Mouse (Mus musculus): ENCODE data around the gene AC141477.1. TPM values are rescaled to one million over a fixed set of nuclear protein-coding genes. Genes with fewer than 3 reads are reported as not detected.

Gene AC141477.1
- polyA plus RNA-seq, 1 experiment from 2014 or later = not detected

- Histone ChIP-seq H3K4me1 (replicated peaks; ENCODE audit: control insufficient read depth, insufficient read depth, low read length) (no peaks in the 10 kb centered on the region), H3K36me3 (ENCODE audit: control insufficient read depth, insufficient read depth, low read length) (peaks cover 65% of the 10 kb centered on the region), H3K4me3 (ENCODE audit: low read length) (no peak overlapping the region), H3K4me2 (ENCODE audit: low read depth, low read length) (no peak overlapping the region), H3K27me3 (ENCODE audit: control insufficient read depth, insufficient read depth, low read depth, low read length) (no peaks in the 10 kb centered on the region), H3K9me3 (ENCODE audit: control insufficient read depth, low read length) (no peaks in the 10 kb centered on the region), H3K9ac (ENCODE audit: low read length) (no peak overlapping the region), H3K27ac (ENCODE audit: low read length) (no peak overlapping the region)
- ATAC-seq (ENCODE audit: low read depth) = no peak
- WGBS = 81% methylated on average over 11 of the region's 11 CpGs
Measured at GRCm38 (mm10) chr10:76433925-76434324, 6.3 kb downstream of the AC141477.1 start.

- Histone ChIP-seq H3K4me3 (ENCODE audit: low read length) (no peak overlapping the region), H3K9me3 (ENCODE audit: control insufficient read depth, low read length) (no peaks in the 10 kb centered on the region), H3K27ac (ENCODE audit: low read length) (no peak overlapping the region), H3K9ac (ENCODE audit: low read length) (no peak overlapping the region), H3K27me3 (ENCODE audit: control insufficient read depth, insufficient read depth, low read depth, low read length) (no peaks in the 10 kb centered on the region), H3K36me3 (ENCODE audit: control insufficient read depth, insufficient read depth, low read length) (peaks cover 62% of the 10 kb centered on the region), H3K4me2 (ENCODE audit: low read depth, low read length) (no peak overlapping the region), H3K4me1 (replicated peaks; ENCODE audit: control insufficient read depth, insufficient read depth, low read length) (no peaks in the 10 kb centered on the region)
- WGBS = 91% methylated on average over 7 of the region's 7 CpGs
- ATAC-seq (ENCODE audit: low read depth) = no peak
Measured at GRCm38 (mm10) chr10:76425674-76426073, 14.6 kb downstream of the AC141477.1 start.

- H3K9ac ChIP-seq (ENCODE audit: low read length) = no peak overlapping the region
Measured at GRCm38 (mm10) chr10:76416811-76417210, 23.4 kb downstream of the AC141477.1 start.

GRCm38 (mm10) chr10:76408520-76408919, 31.7 kb downstream of the AC141477.1 start:
- no peaks in the 10 kb centered on the region for H3K27me3 ChIP-seq (ENCODE audit: control insufficient read depth, insufficient read depth, low read depth, low read length)
- no peaks in the 10 kb centered on the region for H3K4me1 ChIP-seq (replicated peaks; ENCODE audit: control insufficient read depth, insufficient read depth, low read length)
- WGBS = 96% methylated on average over 10 of the region's 10 CpGs
- H3K4me2 ChIP-seq (ENCODE audit: low read depth, low read length) = no peak overlapping the region
- ATAC-seq (ENCODE audit: low read depth) = no peak
- H3K9me3 ChIP-seq (ENCODE audit: control insufficient read depth, low read length) = no peaks in the 10 kb centered on the region
- no peak overlapping the region for H3K4me3 ChIP-seq (ENCODE audit: low read length)
- no peak overlapping the region for H3K9ac ChIP-seq (ENCODE audit: low read length)
- H3K36me3 ChIP-seq (ENCODE audit: control insufficient read depth, insufficient read depth, low read length) = peaks cover 51% of the 10 kb centered on the region
- H3K27ac ChIP-seq (ENCODE audit: low read length) = no peak overlapping the region

More at GRCm38 (mm10) chr10:76416811-76417210, 23.4 kb downstream of the AC141477.1 start:
- Histone ChIP-seq H3K27ac (ENCODE audit: low read length) (no peak overlapping the region), H3K4me2 (ENCODE audit: low read depth, low read length) (no peak overlapping the region), H3K9me3 (ENCODE audit: control insufficient read depth, low read length) (no peaks in the 10 kb centered on the region), H3K4me3 (ENCODE audit: low read length) (no peak overlapping the region), H3K36me3 (ENCODE audit: control insufficient read depth, insufficient read depth, low read length) (peaks cover 47% of the 10 kb centered on the region), H3K27me3 (ENCODE audit: control insufficient read depth, insufficient read depth, low read depth, low read length) (no peaks in the 10 kb centered on the region), H3K4me1 (replicated peaks; ENCODE audit: control insufficient read depth, insufficient read depth, low read length) (no peaks in the 10 kb centered on the region)
- no peak for ATAC-seq (ENCODE audit: low read depth)
- WGBS = 92% methylated on average over 12 of the region's 12 CpGs

DNA sequence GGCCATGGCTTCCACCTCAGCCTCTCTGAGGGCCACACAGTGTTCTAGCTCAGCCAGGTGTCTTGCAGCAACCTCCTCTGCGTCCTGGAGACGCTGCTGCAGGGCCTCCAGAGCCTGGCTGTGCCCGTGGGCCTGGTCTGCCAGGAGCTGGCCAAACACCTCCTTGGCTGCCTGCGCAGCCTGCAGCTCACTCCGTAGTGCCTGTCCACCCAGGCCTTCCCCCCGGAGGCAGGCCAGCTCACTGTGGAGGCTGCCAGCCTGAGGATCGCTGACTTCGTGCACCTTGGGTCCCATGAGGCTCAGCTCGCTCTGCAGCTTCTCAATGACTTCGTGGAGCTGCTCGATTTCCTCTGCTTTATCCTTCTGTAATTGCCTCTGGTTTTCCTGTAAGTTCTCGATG, 47.6 kb downstream of the AC141477.1 start:
- no peak for ATAC-seq (ENCODE audit: low read depth)
- H3K9me3 ChIP-seq (ENCODE audit: control insufficient read depth, low read length) = no peaks in the 10 kb centered on the region
- peaks cover 34% of the 10 kb centered on the region for H3K36me3 ChIP-seq (ENCODE audit: control insufficient read depth, insufficient read depth, low read length)
- WGBS = 91% methylated on average over 12 of the region's 12 CpGs
- no peak overlapping the region for H3K4me3 ChIP-seq (ENCODE audit: low read length)
- no peak overlapping the region for H3K9ac ChIP-seq (ENCODE audit: low read length)
- H3K4me2 ChIP-seq (ENCODE audit: low read depth, low read length) = no peak overlapping the region
- no peak overlapping the region for H3K27ac ChIP-seq (ENCODE audit: low read length)
- H3K4me1 ChIP-seq (replicated peaks; ENCODE audit: control insufficient read depth, insufficient read depth, low read length) = no peaks in the 10 kb centered on the region
- no peaks in the 10 kb centered on the region for H3K27me3 ChIP-seq (ENCODE audit: control insufficient read depth, insufficient read depth, low read depth, low read length)

DNA sequence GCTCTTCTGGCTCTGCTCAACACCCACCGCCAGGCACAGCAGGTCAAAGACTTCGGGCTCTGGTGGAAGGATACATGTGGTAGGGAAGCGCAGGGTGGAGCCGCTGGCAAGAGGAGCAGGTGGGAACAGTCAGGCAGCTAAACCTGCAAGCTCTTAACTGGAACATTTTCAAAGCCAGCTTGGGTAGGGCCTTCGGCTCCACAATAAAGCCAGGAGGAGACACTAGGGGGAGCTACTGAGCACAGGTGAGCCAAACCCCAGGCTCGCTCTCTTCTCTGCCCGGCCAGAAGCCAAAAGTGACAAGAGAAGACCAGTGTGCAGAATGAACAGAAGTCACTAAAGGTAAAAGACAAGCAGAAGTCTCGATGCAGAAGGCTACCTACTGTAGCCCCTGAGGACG, 48.5 kb downstream of the AC141477.1 start:
- Histone ChIP-seq H3K27ac (ENCODE audit: low read length) (no peak overlapping the region), H3K9me3 (ENCODE audit: control insufficient read depth, low read length) (no peaks in the 10 kb centered on the region), H3K4me2 (ENCODE audit: low read depth, low read length) (no peak overlapping the region), H3K36me3 (ENCODE audit: control insufficient read depth, insufficient read depth, low read length) (peaks cover 38% of the 10 kb centered on the region), H3K9ac (ENCODE audit: low read length) (no peak overlapping the region), H3K4me1 (replicated peaks; ENCODE audit: control insufficient read depth, insufficient read depth, low read length) (no peaks in the 10 kb centered on the region), H3K4me3 (ENCODE audit: low read length) (no peak overlapping the region), H3K27me3 (ENCODE audit: control insufficient read depth, insufficient read depth, low read depth, low read length) (no peaks in the 10 kb centered on the region)
- WGBS = 82% methylated on average over 9 of the region's 9 CpGs
- no peak for ATAC-seq (ENCODE audit: low read depth)

- no peak overlapping the region for H3K27ac ChIP-seq (ENCODE audit: low read length)
- no peaks in the 10 kb centered on the region for H3K4me1 ChIP-seq (replicated peaks; ENCODE audit: control insufficient read depth, insufficient read depth, low read length)
- WGBS = 96% methylated on average over 9 of the region's 9 CpGs
- no peaks in the 10 kb centered on the region for H3K27me3 ChIP-seq (ENCODE audit: control insufficient read depth, insufficient read depth, low read depth, low read length)
- peaks cover 34% of the 10 kb centered on the region for H3K36me3 ChIP-seq (ENCODE audit: control insufficient read depth, insufficient read depth, low read length)
- no peak overlapping the region for H3K4me2 ChIP-seq (ENCODE audit: low read depth, low read length)
- H3K4me3 ChIP-seq (ENCODE audit: low read length) = no peak overlapping the region
- no peak overlapping the region for H3K9ac ChIP-seq (ENCODE audit: low read length)
- no peak for ATAC-seq (ENCODE audit: low read depth)
- no peaks in the 10 kb centered on the region for H3K9me3 ChIP-seq (ENCODE audit: control insufficient read depth, low read length)
Measured at GRCm38 (mm10) chr10:76391166-76391565, 49.1 kb downstream of the AC141477.1 start.

Other genes with a start within 250 kb of the AC141477.1 start
- 51.1 and 56.6 TPM in 2 replicates for gene Prmt2, start 202.6 kb downstream of the AC141477.1 start, polyA plus RNA-seq (2015; fragmentation: Nextera tagmentation; extraction: Ambion mirVana)
- gene S100b, start 186.6 kb downstream of the AC141477.1 start, polyA plus RNA-seq (2015; fragmentation: Nextera tagmentation; extraction: Ambion mirVana) = 0.73 and 1.1 TPM in 2 replicates
- 12.5 and 12.9 TPM in 2 replicates for gene Dip2a, start 95.2 kb downstream of the AC141477.1 start, polyA plus RNA-seq (2015; fragmentation: Nextera tagmentation; extraction: Ambion mirVana)
- gene Pcnt, start 2.3 kb upstream of the AC141477.1 start, polyA plus RNA-seq (2015; fragmentation: Nextera tagmentation; extraction: Ambion mirVana) = 18.3 and 21.1 TPM in 2 replicates
- gene 2610028H24Rik, start 8.6 kb upstream of the AC141477.1 start, polyA plus RNA-seq (2015; fragmentation: Nextera tagmentation; extraction: Ambion mirVana) = 3.6 and 4.6 TPM in 2 replicates
- 49.4 and 56.4 TPM in 2 replicates for gene Mcm3ap, start 28.5 kb upstream of the AC141477.1 start, polyA plus RNA-seq (2015; fragmentation: Nextera tagmentation; extraction: Ambion mirVana)
- gene Ybey, start 28.7 kb upstream of the AC141477.1 start, polyA plus RNA-seq (2015; fragmentation: Nextera tagmentation; extraction: Ambion mirVana) = 6.4 and 7.2 TPM in 2 replicates
- gene Lss, start 91.1 kb upstream of the AC141477.1 start, polyA plus RNA-seq (2015; fragmentation: Nextera tagmentation; extraction: Ambion mirVana) = 17.9 and 20.8 TPM in 2 replicates
- not detected in 2 replicates for gene Spatc1l, start 121.8 kb upstream of the AC141477.1 start, polyA plus RNA-seq (2015; fragmentation: Nextera tagmentation; extraction: Ambion mirVana)
- gene Ftcd, start 135.2 kb upstream of the AC141477.1 start, polyA plus RNA-seq (2015; fragmentation: Nextera tagmentation; extraction: Ambion mirVana) = 0.14 and 0.62 TPM in 2 replicates
- 282 and 283 TPM in 2 replicates for gene Col6a2, start 183.2 kb upstream of the AC141477.1 start, polyA plus RNA-seq (2015; fragmentation: Nextera tagmentation; extraction: Ambion mirVana)

Measured in lung, embryonic 16.5 days (tissue).